Mouse (Mus musculus) stomach, postnatal 0 days (tissue): ENCODE measurements around the gene Hspb6.

Experiments
- CTCF ChIP-seq: IDR thresholded peaks from 2 replicates; pipeline ENCODE4 v1.5.1; 2016; ENCODE audit warnings: antibody characterized with exemption, low read depth, mild to moderate bottlenecking, moderate library complexity
- EP300 ChIP-seq: optimal IDR thresholded peaks from 2 replicates; pipeline ENCODE3; 2016; ENCODE audit warnings: antibody characterized with exemption

DNA sequence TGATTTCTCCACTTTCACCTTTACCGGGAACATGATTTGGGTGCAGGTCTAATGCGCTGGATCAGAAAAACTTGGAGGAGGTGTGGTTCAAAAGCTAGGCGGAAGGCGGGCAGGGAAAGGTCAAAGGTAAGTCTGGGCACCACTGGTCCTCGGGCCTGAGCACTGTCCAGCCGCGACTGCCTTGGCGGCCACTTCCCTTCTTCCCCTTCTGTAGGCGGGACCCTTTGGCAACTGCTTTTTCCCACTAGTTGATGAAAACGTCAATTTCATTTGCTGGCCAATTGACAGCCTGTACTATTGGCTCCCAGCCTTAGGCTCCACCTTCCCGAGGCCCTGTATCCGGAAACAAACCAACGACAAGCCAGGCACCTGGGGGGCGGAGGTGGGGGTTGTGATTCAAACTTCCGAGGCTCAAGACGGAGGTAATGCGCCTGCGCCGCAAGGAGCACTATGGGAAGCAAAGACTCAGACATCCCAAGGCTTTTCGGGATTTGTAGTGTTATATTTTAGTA lies 7.5 kb downstream of the Hspb6 start, which contains the start of gene Lin37:
- TF ChIP-seq CTCF (no peak), EP300 (peak; percentile 51)
